Mouse (Mus musculus) heart, adult 18-20 months (tissue): ENCODE results near the gene Six1. TPM values are rescaled to one million over a fixed set of nuclear protein-coding genes. Genes with fewer than 3 reads are reported as not detected.
A peak's percentile ranks its signal among the peaks of the same experiment; 100 is the strongest.
"Not testable (repeated sequence)": the region's sequence is repeated elsewhere in the genome, so short reads cannot be mapped to it uniquely, and the experiment has no call there.

Source experiments
- DNase-seq, 2 experiments: peaks; one replicate each; pipeline ENCODE4 v3.0.0; 2021 to 2022; ENCODE audit warnings: mixed read lengths in 1 of 2
- long read RNA-seq, 2 experiments: library from polyadenylated mRNA; stranded (forward); transcript quantifications; one replicate each; pipeline ENCODE4 v2.0.0; 2021
- total RNA-seq, 2 experiments: library from RNA; stranded (reverse); gene quantifications; 2 replicates each; pipeline ENCODE4 v1.2.3; 2021

Gene Six1
- total RNA-seq = 1 to 10 TPM; 1.6 to 2.0 TPM
- long read RNA-seq, experiment 1, partial matches to known transcripts = 1 of 2 reads
- long read RNA-seq, experiment 1, other reads (novel, unspliced or antisense) = 0 of 2 reads
- long read RNA-seq, experiment 2 = 0 reads

GRCm38 (mm10) chr12:73053668-73054241, at the start of gene Six1:
Gene Six1, minus strand, starts transcription at chr12:73053887.
- peak; percentile 83 to 91 for DNase-seq

GRCm38 (mm10) chr12:73098593-73098992, 44.9 kb upstream of the Six1 start:
- no peak for DNase-seq

GRCm38 (mm10) chr12:73096177-73096576, 42.5 kb upstream of the Six1 start:
- not testable (repeated sequence) for DNase-seq

GRCm38 (mm10) chr12:73094605-73095004, 40.9 kb upstream of the Six1 start:
- DNase-seq = no peak

GRCm38 (mm10) chr12:73094189-73094588, 40.5 kb upstream of the Six1 start:
- DNase-seq = no peak

GRCm38 (mm10) chr12:73090672-73091335, 37.1 kb upstream of the Six1 start:
- no peak for DNase-seq

GRCm38 (mm10) chr12:73088911-73089310, 35.2 kb upstream of the Six1 start:
- no peak for DNase-seq

GRCm38 (mm10) chr12:73088500-73088899, 34.8 kb upstream of the Six1 start:
- no peak for DNase-seq

GRCm38 (mm10) chr12:73087086-73087485, 33.4 kb upstream of the Six1 start:
- no peak for DNase-seq

- DNase-seq = no peak
Observed at GRCm38 (mm10) chr12:73085739-73086630, 32.3 kb upstream of the Six1 start.

- DNase-seq = no peak
Observed at GRCm38 (mm10) chr12:73083773-73084172, 30.1 kb upstream of the Six1 start.

- not testable (repeated sequence) for DNase-seq
Observed at GRCm38 (mm10) chr12:73081828-73082227, 28.1 kb upstream of the Six1 start.

- peak in 1 of 2 experiments; percentile 22 for DNase-seq
Observed at GRCm38 (mm10) chr12:73060805-73061410, 7.2 kb upstream of the Six1 start.

- no peak for DNase-seq
Observed at GRCm38 (mm10) chr12:73057492-73057891, 3.8 kb upstream of the Six1 start.

- DNase-seq = no peak
Observed at GRCm38 (mm10) chr12:73055451-73055850, 1.8 kb upstream of the Six1 start.

GRCm38 (mm10) chr12:73054576-73055185, 994 bp upstream of the Six1 start:
- no peak for DNase-seq

- DNase-seq = peak in 1 of 2 experiments; percentile 44
Observed at GRCm38 (mm10) chr12:73052651-73053591, 766 bp downstream of the Six1 start.

- peak in 1 of 2 experiments; percentile 13 for DNase-seq
Observed at GRCm38 (mm10) chr12:73052036-73052650, 1.5 kb downstream of the Six1 start.

- peak in 1 of 2 experiments; percentile 16 for DNase-seq
Observed at GRCm38 (mm10) chr12:73050811-73051580, 2.7 kb downstream of the Six1 start.
